Mouse (Mus musculus) liver, adult 2 months (tissue): ENCODE measurements around the gene Fgfr1op.

ENCODE experiments used
- CTCF ChIP-seq: fragments of 200-500 bp; IDR thresholded peaks from 2 replicates; pipeline ENCODE4 v1.5.1; 2011; ENCODE audit warnings: low read depth, low read length, control low read depth
- POLR2A ChIP-seq: fragments of 200-500 bp; IDR thresholded peaks from 2 replicates; pipeline ENCODE4 v1.6.1; 2011; ENCODE audit warnings: low read length, control low read depth; ENCODE audit not compliant: insufficient read depth; ENCODE audit errors: extremely low read depth

DNA sequence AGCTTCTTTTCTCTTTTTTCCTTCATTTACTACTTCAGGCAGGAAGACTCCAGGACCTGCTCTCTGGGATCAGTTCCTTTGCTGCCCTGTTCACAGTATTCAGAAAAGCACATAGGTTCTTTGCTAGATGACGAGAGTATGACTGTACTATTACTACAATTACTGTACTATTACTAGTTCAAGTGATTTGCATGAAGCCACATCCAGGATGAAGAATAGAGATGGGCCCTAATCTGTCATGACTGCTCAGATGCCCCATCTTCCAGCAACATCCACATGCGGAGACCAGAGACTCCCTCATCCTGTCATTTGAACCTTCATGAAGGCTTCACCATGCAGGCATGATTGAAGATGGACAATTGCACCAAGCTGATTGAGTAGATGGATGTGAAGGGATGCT lies 44.4 kb downstream of the Fgfr1op start:
- no peak for TF ChIP-seq CTCF
- TF ChIP-seq POLR2A = no peak
